In genomic region chr8:120449608-120450031, GRCm38 (mm10) we compare ENCODE assay signal across 7 mouse cellular contexts.
DNase-seq lines count a peak whose midpoint lies in the region; ATAC-seq and TF ChIP-seq lines count a peak whose summit lies in the region.

No protein-coding gene starts in this region.

- no peak for TF ChIP-seq POLR2A in liver, adult 2 months (IDR thresholded peaks at IDR 0.05; ENCODE audit: extremely low read depth, insufficient read depth, low read length)

- no peak overlapping the region for H3K4me3 ChIP-seq in liver, adult 2 months (ENCODE audit: insufficient read depth, low read depth, low read length)
- no peak overlapping the region for H3K4me3 ChIP-seq in liver, postnatal 0 days (ENCODE audit: low read depth, low read length)
- no peak overlapping the region for H3K4me3 ChIP-seq in embryonic facial prominence, embryonic 15.5 days (replicated peaks)
- H3K4me3 ChIP-seq in neural tube, embryonic 14.5 days (ENCODE audit: low read depth, low read length), result no peak overlapping the region

- no peaks in the 10 kb centered on the region for H3K79me2 ChIP-seq in liver, adult 2 months (ENCODE audit: control insufficient read depth, insufficient read depth, low read length)

- H3K36me3 ChIP-seq in liver, adult 2 months (ENCODE audit: control insufficient read depth, insufficient read depth, low read length), result no peaks in the 10 kb centered on the region
- H3K36me3 ChIP-seq in liver, postnatal 0 days (replicated peaks; ENCODE audit: insufficient read depth, low read length), result no peaks in the 10 kb centered on the region
- no peaks in the 10 kb centered on the region for H3K36me3 ChIP-seq in embryonic facial prominence, embryonic 15.5 days
- no peaks in the 10 kb centered on the region for H3K36me3 ChIP-seq in neural tube, embryonic 14.5 days (ENCODE audit: control insufficient read depth, insufficient read depth, low read length)

- DNase-seq in liver, adult 2 months (ENCODE audit: extremely low read depth, low read depth, low spot score), result no peak
- DNase-seq in liver, postnatal 0 days, result no peak
- DNase-seq in layer of hippocampus, adult 18-20 months (ENCODE audit: low spot score in 2 of 2), result peak; percentile 53 to 80
- DNase-seq in cerebellum, postnatal 4 days (ENCODE audit: low spot score in 2 of 2), result no peak
- no peak for DNase-seq in cerebellum, adult 9-11 months

- peak overlapping the region; percentile 61 for H3K27ac ChIP-seq in liver, adult 2 months (replicated peaks; ENCODE audit: insufficient read depth, low read depth, low read length)
- no peak overlapping the region for H3K27ac ChIP-seq in liver, postnatal 0 days (ENCODE audit: low read depth)
- peak overlapping the region; percentile 23; the same call in 1 of the 2 replicates for H3K27ac ChIP-seq in embryonic facial prominence, embryonic 15.5 days (replicated peaks)
- H3K27ac ChIP-seq in neural tube, embryonic 14.5 days (ENCODE audit: low read depth, low read length), result peak overlapping the region; percentile 66

- WGBS in liver, adult 2 months, result 77% methylated on average over 17 of the region's 17 CpGs
- 58% methylated on average over 17 of the region's 17 CpGs for WGBS in liver, postnatal 0 days (ENCODE audit: insufficient replicate concordance)
- WGBS in embryonic facial prominence, embryonic 15.5 days, result 17% methylated on average over 17 of the region's 17 CpGs
- WGBS in neural tube, embryonic 14.5 days, result 6% methylated on average over 17 of the region's 17 CpGs

- H3K4me1 ChIP-seq in liver, adult 2 months (ENCODE audit: control insufficient read depth, insufficient read depth, low read length), result peaks cover 12% of the 10 kb centered on the region
- peaks cover 20% of the 10 kb centered on the region for H3K4me1 ChIP-seq in liver, postnatal 0 days (ENCODE audit: insufficient read depth)
- H3K4me1 ChIP-seq in embryonic facial prominence, embryonic 15.5 days, result peaks cover 24% of the 10 kb centered on the region
- H3K4me1 ChIP-seq in neural tube, embryonic 14.5 days (ENCODE audit: control insufficient read depth, insufficient read depth, low read length), result peaks cover 32% of the 10 kb centered on the region

- H3K4me2 ChIP-seq in liver, postnatal 0 days (ENCODE audit: low read depth, low read length), result no peak overlapping the region
- H3K4me2 ChIP-seq in embryonic facial prominence, embryonic 15.5 days (replicated peaks), result peak overlapping the region; percentile 25
- H3K4me2 ChIP-seq in neural tube, embryonic 14.5 days (ENCODE audit: low read depth, low read length), result peak overlapping the region; percentile 23; the same call in 1 of the 2 replicates

- no peak for TF ChIP-seq CTCF in liver, adult 2 months (IDR thresholded peaks at IDR 0.05; ENCODE audit: low read depth, low read length)
- TF ChIP-seq CTCF in liver, postnatal 0 days (IDR thresholded peaks at IDR 0.05; ENCODE audit: low read depth), result no peak

- H3K27me3 ChIP-seq in liver, adult 2 months (ENCODE audit: control insufficient read depth, insufficient read depth, low read length), result no peaks in the 10 kb centered on the region
- H3K27me3 ChIP-seq in liver, postnatal 0 days (ENCODE audit: insufficient read depth, low read length), result no peaks in the 10 kb centered on the region
- H3K27me3 ChIP-seq in embryonic facial prominence, embryonic 15.5 days, result no peaks in the 10 kb centered on the region; the same call in 1 of the 2 replicates
- H3K27me3 ChIP-seq in neural tube, embryonic 14.5 days (ENCODE audit: control insufficient read depth, insufficient read depth, low read length), result no peaks in the 10 kb centered on the region

- no peak for ATAC-seq in liver, postnatal 0 days
- ATAC-seq in embryonic facial prominence, embryonic 15.5 days (ENCODE audit: insufficient number of reproducible peaks, low FRiP score, low TSS enrichment, low read depth), result peak; percentile 20; the same call in 1 of the 2 replicates
- ATAC-seq in neural tube, embryonic 14.5 days (ENCODE audit: low read depth), result peak; percentile 56

- no peaks in the 10 kb centered on the region for H3K9me3 ChIP-seq in liver, postnatal 0 days (ENCODE audit: low read length)
- H3K9me3 ChIP-seq in embryonic facial prominence, embryonic 15.5 days (replicated peaks), result no peaks in the 10 kb centered on the region
- H3K9me3 ChIP-seq in neural tube, embryonic 14.5 days (ENCODE audit: control insufficient read depth, low read length), result no peaks in the 10 kb centered on the region

- TF ChIP-seq EP300 in liver, postnatal 0 days (IDR thresholded peaks at IDR 0.05; ENCODE audit: low read depth), result no peak

- H3K9ac ChIP-seq in liver, adult 2 months (ENCODE audit: low read depth, low read length), result no peak overlapping the region
- no peak overlapping the region for H3K9ac ChIP-seq in liver, postnatal 0 days (replicated peaks)
- no peak overlapping the region for H3K9ac ChIP-seq in embryonic facial prominence, embryonic 15.5 days
- peak overlapping the region; percentile 37 for H3K9ac ChIP-seq in neural tube, embryonic 14.5 days (replicated peaks; ENCODE audit: low read depth, low read length)

Comparison
In these comparisons a context has a peak if more than half of its experiments do, and no peak if none do; other contexts are left out.
1. DNase-seq: peak in layer of hippocampus, adult 18-20 months (2 of 2); none in liver, adult 2 months (single experiment), liver, postnatal 0 days (single experiment), cerebellum, postnatal 4 days (0 of 2) and cerebellum, adult 9-11 months (single experiment).